Mouse (Mus musculus): ENCODE results near the gene Slfnl1.

Gene Slfnl1

GRCm38 (mm10) chr4:120581711-120582110, 49.7 kb downstream of the Slfnl1 start:
- no peak for DNase-seq (ENCODE audit: low read depth, low spot score)
